Mouse (Mus musculus) olfactory bulb, adult 2 months (tissue): ENCODE measurements around the gene Vsig2. TPM values are rescaled to one million over a fixed set of nuclear protein-coding genes. Genes with fewer than 3 reads are reported as not detected.

Experiments used
- H3K27ac ChIP-seq: fragments of 200-500 bp; 2 replicates; pipeline ENCODE4 v1.5.1; 2012; ENCODE audit warnings: low read depth, low read length; ENCODE audit not compliant: insufficient read depth
- H3K4me1 ChIP-seq: fragments of 200-500 bp; 2 replicates; pipeline ENCODE4 v1.6.1; 2012; ENCODE audit warnings: low read length; ENCODE audit not compliant: control insufficient read depth, insufficient read depth
- H3K4me3 ChIP-seq: fragments of 200-500 bp; 2 replicates; pipeline ENCODE4 v1.5.1; 2012; ENCODE audit warnings: mild to moderate bottlenecking, low read depth, low read length, moderate library complexity; ENCODE audit not compliant: insufficient read depth
- CTCF ChIP-seq: fragments of 200-500 bp; IDR thresholded peaks from 2 replicates; pipeline ENCODE4 v1.5.1; 2012; ENCODE audit warnings: low read depth, mild to moderate bottlenecking, low read length, moderate library complexity; ENCODE audit not compliant: insufficient read depth
- POLR2A ChIP-seq: fragments of 200-500 bp; IDR thresholded peaks from 2 replicates; pipeline ENCODE4 v1.6.1; 2012; ENCODE audit warnings: mild to moderate bottlenecking, low read depth, low read length, moderate library complexity; ENCODE audit not compliant: insufficient read depth
- WGBS: fragments of 180-500 bp; shearing (Covaris S2); methylation state at CpG from one replicate; pipeline ENCODE4 v1.1.7; 2018; 5-methylcytosine and 5-hydroxymethylcytosine counted together
- polyA plus RNA-seq: library from polyadenylated mRNA; stranded (reverse); fragments of >200 nt; gene quantifications from 2 replicates; pipeline ENCODE4 v1.2.4, GENCODE M21; 2012; ENCODE audit warnings: low replicate concordance; ENCODE audit not compliant: missing spikeins, insufficient read depth, insufficient read length

The Vsig2 gene
- polyA plus RNA-seq, 1 experiment = not detected

GRCm38 (mm10) chr9:37593690-37594089 lies 54.6 kb downstream of the Vsig2 start:
- Histone ChIP-seq H3K4me3 (no peak overlapping the region), H3K27ac (no peak overlapping the region), H3K4me1 (no peaks in the 10 kb centered on the region)
- 96% methylated on average over 3 of the region's 3 CpGs for WGBS
- TF ChIP-seq CTCF (no peak), POLR2A (no peak)

Other genes with a start within 250 kb of the Vsig2 start
- gene Ccdc15, start 190.8 kb upstream of the Vsig2 start, polyA plus RNA-seq = not detected in 2 replicates
- not detected in 2 replicates for gene Hepacam, start 171.9 kb upstream of the Vsig2 start, polyA plus RNA-seq
- not detected in 2 replicates for gene Robo4, start 137.4 kb upstream of the Vsig2 start, polyA plus RNA-seq
- gene Robo3, start 106.0 kb upstream of the Vsig2 start, polyA plus RNA-seq = not detected in 2 replicates
- gene Msantd2, start 49.9 kb upstream of the Vsig2 start, polyA plus RNA-seq = not detected in 2 replicates
- not detected in 2 replicates for gene Esam, start 11.2 kb upstream of the Vsig2 start, polyA plus RNA-seq
- gene Nrgn, start 13.6 kb downstream of the Vsig2 start, polyA plus RNA-seq = 523 TPM in 1 of 2 replicates, not detected in the other
- not detected in 2 replicates for gene Siae, start 16.4 kb downstream of the Vsig2 start, polyA plus RNA-seq
- not detected in 2 replicates for gene Spa17, start 74.5 kb downstream of the Vsig2 start, polyA plus RNA-seq
- not detected in 2 replicates for gene Tbrg1, start 118.1 kb downstream of the Vsig2 start, polyA plus RNA-seq
- gene Panx3, start 130.0 kb downstream of the Vsig2 start, polyA plus RNA-seq = not detected in 2 replicates
- gene Olfr160, start 177.0 kb downstream of the Vsig2 start, polyA plus RNA-seq = not detected in 2 replicates
- not detected in 2 replicates for gene Olfr874, start 205.9 kb downstream of the Vsig2 start, polyA plus RNA-seq
- not detected in 2 replicates for gene Olfr875, start 232.6 kb downstream of the Vsig2 start, polyA plus RNA-seq